Mouse (Mus musculus) left cerebral cortex, postnatal 4 days (tissue): ENCODE data around the gene Tmprss11b. TPM values are rescaled to one million over a fixed set of nuclear protein-coding genes. Genes with fewer than 3 reads are reported as not detected.

Experiments used
- DNase-seq: peaks from one replicate; pipeline ENCODE4 v3.0.0-alpha.2; 2022
- intact Hi-C: fragments of 180-260 bp; cut with DNase I; formaldehyde crosslinking; loops from one replicate; pipeline ENCODE4 v1.15.1; 2025
- total RNA-seq, 2 experiments: library from RNA; stranded (reverse); gene quantifications; 2 replicates each; pipeline ENCODE4 v1.2.3; 2021

Gene Tmprss11b
- total RNA-seq = not detected

DNA sequence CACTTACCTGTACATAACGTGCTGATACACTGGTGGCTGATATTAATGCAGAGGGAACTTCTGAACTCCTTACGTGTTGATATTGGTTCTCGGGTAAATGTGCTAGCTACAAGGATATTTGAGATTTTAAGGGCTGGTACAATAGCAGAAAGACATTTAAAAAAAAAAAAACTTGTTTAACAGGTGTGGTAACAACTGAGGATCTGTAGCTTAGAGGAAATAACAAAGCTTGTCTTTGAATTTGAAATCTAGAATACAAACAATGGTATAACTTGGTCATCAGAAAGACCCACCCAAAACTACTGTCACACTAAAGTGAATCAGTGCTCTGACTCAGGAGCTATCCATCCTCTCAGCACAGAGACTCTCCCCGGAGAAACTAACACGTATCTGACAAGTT is at the start of gene Tmprss11b:
TSS of gene Tmprss11b (minus strand) at position 101 of the 400 bp plus-strand sequence.
- no peak for DNase-seq
- intact Hi-C loops = no loop called here

DNA sequence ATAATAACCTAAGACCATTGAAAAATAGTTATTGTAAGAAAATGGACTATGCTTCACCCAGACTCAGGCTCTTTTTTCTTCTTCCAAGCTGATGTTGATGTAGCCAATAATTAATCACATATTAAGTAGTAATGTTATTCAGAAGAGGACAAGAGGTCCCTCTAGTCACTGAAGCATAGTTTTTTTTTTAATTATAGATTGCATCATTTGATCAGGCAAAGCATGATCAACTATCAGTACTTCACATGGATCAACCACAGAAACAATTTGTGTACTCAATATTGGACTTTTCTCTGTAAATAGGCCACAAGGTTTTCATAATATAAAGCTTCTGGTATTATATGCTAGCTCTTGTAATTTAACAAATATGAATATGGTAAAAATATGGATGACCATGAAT is 48.9 kb upstream of the Tmprss11b start:
- intact Hi-C loops = no loop called here

DNA sequence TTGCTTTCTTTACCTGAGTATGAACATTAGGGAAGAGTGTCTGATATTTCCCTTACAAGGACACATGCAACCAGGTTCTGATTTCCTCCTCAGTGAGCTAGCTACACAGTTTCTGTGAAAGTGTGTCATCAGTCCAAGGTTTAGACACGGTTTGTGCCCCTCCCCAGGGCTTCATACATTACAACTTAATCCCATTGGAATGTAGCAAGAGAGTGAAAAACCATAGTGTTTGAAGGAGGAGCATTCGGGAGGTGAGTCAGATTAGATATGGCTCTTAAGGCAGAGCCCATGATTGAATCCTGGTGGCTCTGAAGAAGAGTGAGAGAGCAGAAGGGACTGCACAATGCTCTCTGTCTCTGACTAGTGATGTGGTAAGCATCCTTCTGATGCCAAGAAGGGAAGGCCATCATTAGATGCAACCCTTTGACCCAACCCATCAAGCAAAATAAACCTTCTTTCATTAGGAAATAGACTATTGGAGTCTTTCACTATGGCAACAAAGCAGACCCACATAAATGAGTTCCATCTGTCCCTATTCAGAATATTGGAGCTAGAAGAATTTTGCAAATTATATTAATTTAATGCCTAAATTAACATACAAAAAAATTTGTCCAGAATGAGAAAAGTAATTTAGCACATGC is 46.8 kb upstream of the Tmprss11b start:
- DNase-seq = no peak
- intact Hi-C loops = no loop called here

More for the DNA sequence above, 48.9 kb upstream of the Tmprss11b start:
- no peak for DNase-seq

DNA sequence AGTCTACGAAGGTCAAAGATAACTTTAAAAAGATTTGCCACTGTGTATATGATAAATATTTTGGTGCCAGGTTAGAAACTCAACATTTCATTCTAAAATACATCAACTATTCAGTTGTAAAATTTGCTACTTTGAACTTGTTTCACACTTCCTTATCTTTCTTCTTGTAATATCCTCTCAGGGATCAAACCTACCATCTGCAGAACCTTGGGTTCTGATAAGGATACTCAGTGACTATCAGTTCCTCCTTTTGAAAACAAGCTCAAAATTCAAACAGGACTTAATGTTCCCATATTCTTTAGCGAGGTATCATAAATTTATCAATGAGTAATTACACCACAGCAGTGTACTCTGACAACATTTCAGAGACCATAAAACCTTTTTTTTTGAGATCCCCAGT is 38.8 kb upstream of the Tmprss11b start:
- intact Hi-C loops = no loop called here
- no peak for DNase-seq

DNA sequence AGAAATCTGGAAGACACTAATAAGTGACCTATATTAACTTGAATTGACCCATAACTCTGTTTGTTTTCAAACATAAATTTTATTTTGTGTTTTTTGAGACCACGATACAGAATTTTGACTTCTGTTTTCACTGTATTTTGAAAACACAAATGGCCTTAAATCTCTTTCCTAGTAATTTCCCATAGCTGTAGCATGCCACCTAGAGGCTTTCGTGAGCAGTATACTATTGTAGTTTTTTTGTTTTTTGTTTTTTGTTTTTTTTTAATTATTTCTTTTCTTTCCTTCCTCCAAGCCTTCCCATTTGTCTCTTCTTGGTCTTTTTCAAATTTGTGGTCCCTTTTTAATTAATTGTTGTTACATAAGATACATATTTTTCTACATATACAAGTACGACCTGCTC is 28.8 kb upstream of the Tmprss11b start:
- DNase-seq = no peak

DNA sequence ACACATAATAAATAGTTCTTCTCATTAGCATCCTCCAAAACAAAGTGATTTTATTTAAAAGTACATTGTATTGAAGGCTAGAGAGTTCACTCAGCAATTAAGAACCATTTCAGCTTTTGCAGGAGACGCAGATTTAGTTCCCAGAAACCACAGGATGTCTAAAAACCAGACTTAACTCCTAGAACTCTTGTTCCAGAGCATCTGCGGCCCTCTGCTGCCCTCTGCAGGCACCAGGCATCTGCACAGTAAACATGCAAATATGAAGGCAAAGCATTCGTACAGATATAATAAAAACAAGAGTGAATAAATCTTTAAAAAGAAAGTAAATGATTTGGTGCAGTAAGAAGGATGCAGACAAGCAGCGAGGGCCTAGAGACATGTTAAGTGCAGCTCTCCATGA is 8.5 kb upstream of the Tmprss11b start:
- intact Hi-C loops = no loop called here
- peak; percentile 57 for DNase-seq

More for the DNA sequence above, 28.8 kb upstream of the Tmprss11b start:
- intact Hi-C loops = no loop called here

DNA sequence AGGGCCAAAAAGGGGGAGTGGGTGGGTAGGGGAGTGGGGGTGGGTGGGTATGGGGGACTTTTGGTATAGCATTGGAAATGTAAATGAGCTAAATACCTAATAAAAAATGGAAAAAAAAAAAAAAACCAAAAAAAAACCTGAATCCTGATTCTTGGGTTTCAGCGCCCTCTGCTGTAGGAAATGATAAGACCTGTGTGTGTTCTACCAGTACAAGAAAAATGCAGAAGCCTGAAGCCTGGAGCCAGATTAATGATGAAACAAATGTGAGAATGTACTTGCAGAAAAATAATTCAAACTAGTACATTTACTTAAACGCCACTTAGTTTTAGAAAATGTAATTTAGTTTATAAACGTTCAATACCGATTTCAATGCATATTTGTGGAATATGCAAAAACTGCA is 27.0 kb downstream of the Tmprss11b start:
- intact Hi-C loops = loop anchor here (5.0 kb wide), 1 partner anchor 162 kb away; no protein-coding TSS in a partner anchor
- peak; percentile 24 for DNase-seq

DNA sequence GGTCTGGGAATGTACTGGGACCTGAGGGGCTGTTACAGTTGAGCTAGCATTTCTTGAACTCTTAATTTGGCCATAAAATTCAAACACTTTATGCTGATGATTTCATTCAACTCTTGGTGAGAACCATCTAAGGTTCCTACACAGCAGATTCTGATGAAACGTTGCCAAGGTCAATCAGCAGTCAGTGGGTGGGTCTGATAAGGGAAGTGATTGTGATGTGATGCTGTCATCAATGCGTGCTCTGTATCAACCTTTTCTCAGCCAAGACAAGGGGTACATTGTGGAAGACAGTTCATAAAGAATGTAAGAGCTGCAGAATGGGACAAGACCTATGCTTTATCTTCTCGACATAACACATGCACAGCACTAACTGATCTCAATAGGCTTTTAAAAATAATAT is 35.4 kb downstream of the Tmprss11b start:
- intact Hi-C loops = no loop called here
- DNase-seq = no peak

DNA sequence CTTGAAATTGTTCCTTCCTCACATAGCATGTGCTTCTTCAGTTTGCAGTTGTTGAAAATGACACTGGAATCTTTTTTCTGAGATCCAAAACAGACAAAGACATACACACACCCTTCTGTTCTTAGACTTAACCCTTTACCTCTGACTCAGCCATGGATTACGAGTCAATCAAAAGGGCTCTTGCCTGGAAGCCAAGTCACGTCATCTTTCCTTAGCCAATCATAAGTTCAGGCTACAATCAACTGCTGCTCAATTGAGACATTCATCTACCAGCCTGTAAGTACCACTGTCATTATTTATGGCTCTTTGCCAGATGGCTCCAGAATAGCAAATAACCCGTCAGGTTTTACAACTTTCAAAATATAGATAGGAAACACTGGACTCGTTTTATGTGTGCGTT is 43.8 kb downstream of the Tmprss11b start, which contains the start of gene Tmprss11f:
TSS of gene Tmprss11f (minus strand) at position 101 of the 400 bp plus-strand sequence.
- DNase-seq = no peak
- intact Hi-C loops = no loop called here

DNA sequence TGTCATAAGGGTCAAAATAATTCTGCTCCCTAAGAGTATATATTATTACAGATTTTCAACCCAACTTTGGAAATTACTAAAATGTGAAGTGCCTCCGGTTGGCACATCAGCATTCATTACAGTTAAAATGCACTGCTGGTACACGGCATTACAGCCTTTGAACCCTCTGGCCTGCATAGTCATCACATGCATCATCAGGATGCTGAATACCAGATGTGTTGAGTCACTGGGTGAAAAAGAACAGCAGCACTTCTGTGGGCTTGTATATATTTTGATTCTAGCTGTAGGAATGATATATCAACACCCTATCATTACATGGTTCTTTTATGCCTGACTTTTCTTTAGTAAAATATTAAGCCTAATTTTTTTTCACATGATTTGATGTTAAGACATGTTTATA is 45.5 kb downstream of the Tmprss11b start:
- DNase-seq = no peak
- intact Hi-C loops = no loop called here

DNA sequence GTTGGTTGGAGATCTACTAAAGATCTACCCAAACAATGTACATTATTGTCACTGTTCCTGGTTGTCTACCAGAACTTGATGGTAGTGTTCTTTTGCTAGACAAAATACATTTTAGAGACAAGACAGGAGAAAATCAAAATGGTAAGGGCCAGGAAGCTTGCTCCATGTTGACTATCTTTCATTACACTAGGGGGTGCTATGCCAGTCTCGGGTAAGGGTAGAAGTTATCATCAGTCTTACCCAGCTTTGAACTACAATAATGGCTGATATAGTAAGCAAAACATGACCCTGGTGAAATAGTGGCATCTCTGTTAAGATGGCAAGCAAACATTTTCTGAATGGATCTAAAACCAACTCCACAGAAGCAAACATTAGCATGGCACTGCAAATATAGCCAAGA is 54.4 kb downstream of the Tmprss11b start:
- DNase-seq = no peak
- intact Hi-C loops = no loop called here

Other genes starting within 250 kb of the Tmprss11b start
- not detected for gene Tmprss11a, start 207.4 kb downstream of the Tmprss11b start, total RNA-seq
- not detected for gene Tmprss11g, start 157.8 kb downstream of the Tmprss11b start, total RNA-seq
- not detected for gene Tmprss11f, start 43.9 kb downstream of the Tmprss11b start, total RNA-seq
- not detected for gene Tmprss11e, start 69.5 kb upstream of the Tmprss11b start, total RNA-seq
- gene Ythdc1, start 127.9 kb upstream of the Tmprss11b start, total RNA-seq = 10 to 100 TPM; 57.9 to 59.5 TPM
- not detected for gene Ugt2b34, start 230.6 kb upstream of the Tmprss11b start, total RNA-seq